Mouse (Mus musculus) v-Abl transformed pro-B cells (cell line): Measurements from ENCODE around the gene Atxn1l.

ENCODE experiments used
- in situ Hi-C, 2 experiments: fragments of 400-800 bp; cut with MboI; formaldehyde crosslinking; loops; one replicate each; pipeline ENCODE4 v1.15.1; 2025; ENCODE audit not compliant: unreplicated experiment in 2 of 2

Atxn1l gene

GRCm38 (mm10) chr8:109734018-109734417 is 3.5 kb downstream of the Atxn1l start:
- in situ Hi-C loops = no loop called here

GRCm38 (mm10) chr8:109731012-109731411 is 6.5 kb downstream of the Atxn1l start:
- in situ Hi-C loops = no loop called here

- in situ Hi-C loops = no loop called here
Observed at GRCm38 (mm10) chr8:109725106-109725505, 12.4 kb downstream of the Atxn1l start.

GRCm38 (mm10) chr8:109714961-109715360 is 22.6 kb downstream of the Atxn1l start:
- in situ Hi-C loops = no loop called here

GRCm38 (mm10) chr8:109712521-109712920 is 25.0 kb downstream of the Atxn1l start:
- in situ Hi-C loops = no loop called here

GRCm38 (mm10) chr8:109707921-109708320 is 29.6 kb downstream of the Atxn1l start:
- in situ Hi-C loops = loop anchor here in 1 of 2 experiments (5.0 kb wide), 1 partner anchor 106 kb away; no protein-coding TSS in a partner anchor

- in situ Hi-C loops = loop anchor here in 1 of 2 experiments (5.0 kb wide), 1 partner anchor 105 kb away; no protein-coding TSS in a partner anchor
Observed at GRCm38 (mm10) chr8:109706874-109707237, 30.7 kb downstream of the Atxn1l start.

GRCm38 (mm10) chr8:109706076-109706873 is 31.3 kb downstream of the Atxn1l start:
- in situ Hi-C loops = loop anchor here in 1 of 2 experiments (5.0 kb wide), 1 partner anchor 104 kb away; no protein-coding TSS in a partner anchor

- in situ Hi-C loops = loop anchor here in 1 of 2 experiments (5.0 kb wide), 1 partner anchor 103 kb away; no protein-coding TSS in a partner anchor
Observed at GRCm38 (mm10) chr8:109705320-109706075, 32.0 kb downstream of the Atxn1l start, which contains the start of gene Zfp821. Gene Zfp821 (plus strand): TSS chr8:109705546.

GRCm38 (mm10) chr8:109704565-109705319 is 32.8 kb downstream of the Atxn1l start:
- in situ Hi-C loops = loop anchor here in 1 of 2 experiments (5.0 kb wide), 1 partner anchor 102 kb away; no protein-coding TSS in a partner anchor

- in situ Hi-C loops = no loop called here
Observed at GRCm38 (mm10) chr8:109698477-109698876, 39.1 kb downstream of the Atxn1l start.

GRCm38 (mm10) chr8:109697754-109698153 is 39.8 kb downstream of the Atxn1l start:
- in situ Hi-C loops = no loop called here

- in situ Hi-C loops = loop anchor here in 1 of 2 experiments (5.0 kb wide), 1 partner anchor 82 kb away; the partner anchor contains the start of gene Pkd1l3
Observed at GRCm38 (mm10) chr8:109694154-109694553, 43.4 kb downstream of the Atxn1l start.

- in situ Hi-C loops = loop anchor here in 1 of 2 experiments (5.0 kb wide), 1 partner anchor 81 kb away; the partner anchor contains the start of gene Pkd1l3
Observed at GRCm38 (mm10) chr8:109693146-109693900, 44.2 kb downstream of the Atxn1l start, which contains the start of gene Ist1. Gene Ist1 (minus strand): TSS chr8:109693260.

GRCm38 (mm10) chr8:109692443-109693145 is 44.9 kb downstream of the Atxn1l start:
- in situ Hi-C loops = loop anchor here in 1 of 2 experiments (5.0 kb wide), 1 partner anchor 80 kb away; the partner anchor contains the start of gene Pkd1l3

GRCm38 (mm10) chr8:109691769-109692168 is 45.8 kb downstream of the Atxn1l start:
- in situ Hi-C loops = loop anchor here in 1 of 2 experiments (5.0 kb wide), 1 partner anchor 79 kb away; the partner anchor contains the start of gene Pkd1l3

- in situ Hi-C loops = no loop called here
Observed at GRCm38 (mm10) chr8:109687248-109687647, 50.3 kb downstream of the Atxn1l start.

- in situ Hi-C loops = no loop called here
Observed at GRCm38 (mm10) chr8:109682120-109682519, 55.4 kb downstream of the Atxn1l start.

- in situ Hi-C loops = no loop called here
Observed at GRCm38 (mm10) chr8:109681535-109681934, 56.0 kb downstream of the Atxn1l start.
